Mouse (Mus musculus) CH12.LX (cell line): Measurements from ENCODE around the gene Nfe2l1. TPM values are rescaled to one million over a fixed set of nuclear protein-coding genes. Genes with fewer than 3 reads are reported as not detected.

Source experiments
- DNase-seq: peaks from one replicate; pipeline ENCODE4 v3.0.0-alpha.2; 2013; ENCODE audit errors: extremely low read depth
- H3K27ac ChIP-seq: 2 replicates; pipeline ENCODE4 v1.5.1; 2012; ENCODE audit warnings: low read depth, mild to moderate bottlenecking, control low read depth, moderate library complexity; ENCODE audit not compliant: insufficient read depth
- H3K27me3 ChIP-seq: replicated peaks from 2 replicates; pipeline ENCODE3; 2012; ENCODE audit warnings: inconsistent platforms
- H3K36me3 ChIP-seq, 2 experiments: replicated peaks in 1 of 2; 2 replicates each; pipeline versions ENCODE3 to v1.6.1; 2012; ENCODE audit warnings: inconsistent platforms in 1 of 2, low read length in 1 of 2, mild to moderate bottlenecking in 1 of 2, mixed read lengths in 1 of 2, moderate library complexity in 1 of 2; ENCODE audit not compliant: control insufficient read depth in 1 of 2, insufficient read depth in 1 of 2
- H3K4me1 ChIP-seq, 2 experiments: 2 replicates each; pipeline ENCODE4 v1.6.1; 2012; ENCODE audit warnings: inconsistent platforms in 1 of 2, moderate library complexity in 1 of 2; ENCODE audit not compliant: insufficient read depth in 2 of 2, control insufficient read depth in 1 of 2
- H3K4me2 ChIP-seq: 2 replicates; pipeline ENCODE4 v1.6.1; 2012; ENCODE audit warnings: low read depth, mild to moderate bottlenecking, control low read depth; ENCODE audit not compliant: poor library complexity, insufficient read depth, severe bottlenecking
- H3K4me3 ChIP-seq, 3 experiments: fragments of 150-350 bp in 1 of 3; sonication (generic) in 1 of 3; replicated peaks in 1 of 3; 2 replicates each; pipeline versions ENCODE3 to v1.5.1; 2011 to 2012; ENCODE audit warnings: low read depth in 2 of 3, low read length in 2 of 3, mild to moderate bottlenecking in 2 of 3, moderate library complexity in 2 of 3, control low read depth in 1 of 3, improper control_type of control experiment in 1 of 3, inconsistent platforms in 1 of 3, mixed read lengths in 1 of 3; ENCODE audit not compliant: poor library complexity in 1 of 3
- H3K79me2 ChIP-seq: replicated peaks from 2 replicates; pipeline ENCODE4 v1.6.1; 2012; ENCODE audit warnings: mild to moderate bottlenecking, moderate library complexity; ENCODE audit not compliant: control insufficient read depth, poor library complexity, insufficient read depth, severe bottlenecking; ENCODE audit errors: extremely low read depth
- H3K9ac ChIP-seq: 2 replicates; pipeline ENCODE4 v1.6.1; 2012; ENCODE audit warnings: low read depth, mild to moderate bottlenecking, control low read depth, moderate library complexity; ENCODE audit not compliant: insufficient read depth
- H3K9me3 ChIP-seq: replicated peaks from 2 replicates; pipeline ENCODE3; 2012; ENCODE audit warnings: low read length, inconsistent platforms, mixed read lengths
- CHD1 ChIP-seq: IDR thresholded peaks from 2 replicates; pipeline ENCODE4 v1.6.1; 2012; ENCODE audit warnings: low read depth, low read length, improper control_type of control experiment, inconsistent platforms
- ETS1 ChIP-seq: conservative IDR thresholded peaks from 2 replicates; pipeline ENCODE4 v1.6.1; 2012; ENCODE audit warnings: low read depth, mild to moderate bottlenecking, inconsistent platforms, low read length, improper control_type of control experiment, moderate library complexity
- GABPA ChIP-seq: IDR thresholded peaks from 2 replicates; pipeline ENCODE4 v1.6.1; 2012; ENCODE audit warnings: low read depth, low read length, improper control_type of control experiment, inconsistent platforms; ENCODE audit not compliant: insufficient replicate concordance
- MAZ ChIP-seq: IDR thresholded peaks from 2 replicates; pipeline ENCODE4 v1.6.1; 2012; ENCODE audit warnings: low read depth, mild to moderate bottlenecking, inconsistent platforms, low read length, improper control_type of control experiment, moderate library complexity
- POLR2A ChIP-seq: IDR thresholded peaks from 2 replicates; pipeline ENCODE4 v1.6.1; 2011; ENCODE audit warnings: low read depth, mild to moderate bottlenecking, improper control_type of control experiment, low read length
- RCOR1 ChIP-seq: conservative IDR thresholded peaks from 2 replicates; pipeline ENCODE4 v1.6.1; 2012; ENCODE audit warnings: low read depth, mild to moderate bottlenecking, inconsistent platforms, low read length, improper control_type of control experiment
- SIN3A ChIP-seq: IDR thresholded peaks from 2 replicates; pipeline ENCODE4 v1.6.1; 2012; ENCODE audit warnings: low read length, improper control_type of control experiment, inconsistent platforms
- SMC3 ChIP-seq: IDR thresholded peaks from 2 replicates; pipeline ENCODE4 v1.6.1; 2011; ENCODE audit warnings: low read depth, low read length, improper control_type of control experiment
- TCF12 ChIP-seq: IDR thresholded peaks from 2 replicates; pipeline ENCODE4 v1.6.1; 2014; ENCODE audit warnings: low read depth, mild to moderate bottlenecking, inconsistent platforms, low read length, improper control_type of control experiment
- UBTF ChIP-seq: IDR thresholded peaks from 2 replicates; pipeline ENCODE4 v1.6.1; 2012; ENCODE audit warnings: low read depth, mild to moderate bottlenecking, inconsistent platforms, low read length, improper control_type of control experiment, moderate library complexity
- USF1 ChIP-seq: IDR thresholded peaks from 2 replicates; pipeline ENCODE4 v1.6.1; 2014; ENCODE audit warnings: low read depth, mild to moderate bottlenecking, inconsistent platforms, low read length, improper control_type of control experiment
- USF2 ChIP-seq: conservative IDR thresholded peaks from 2 replicates; pipeline ENCODE4 v1.6.1; 2011; ENCODE audit warnings: low read depth, low read length, improper control_type of control experiment
- ZMIZ1 ChIP-seq: IDR thresholded peaks from 2 replicates; pipeline ENCODE4 v1.6.1; 2012; ENCODE audit warnings: low read depth, mild to moderate bottlenecking, inconsistent platforms, low read length, improper control_type of control experiment
- ZNF384 ChIP-seq: IDR thresholded peaks from 2 replicates; pipeline ENCODE4 v1.6.1; 2012; ENCODE audit warnings: low read depth, low read length, improper control_type of control experiment, inconsistent platforms
- dilution Hi-C: fragments of 300-500 bp; cut with MboI; formaldehyde crosslinking; loops from 2 replicates; pipeline ENCODE4 v1.14.3; 2020; ENCODE audit warnings: low sequenced_read_pairs; ENCODE audit not compliant: extremely low pct_unique_long_range_greater_than_20kb, extremely low pct_ligation_motif_present
- in situ Hi-C: fragments of 300-500 bp; cut with MboI; formaldehyde crosslinking; loops from 3 replicates; pipeline ENCODE4 v1.14.3; 2019; ENCODE audit warnings: low sequenced_read_pairs, low pct_ligation_motif_present, low pct_unique_long_range_greater_than_20kb, mixed read lengths
- polyA plus RNA-seq: library from polyadenylated mRNA; unstranded; fragments of >175 nt; gene quantifications from 2 replicates; pipeline ENCODE4 v1.2.1, GENCODE M21; 2012; ENCODE audit warnings: low read depth; ENCODE audit not compliant: insufficient read length
- total RNA-seq, 2 experiments: library from RNA; depleted of rRNA; stranded (reverse); fragments of 300-350 nt in 1 of 2; fragments of >200 nt in 1 of 2; gene quantifications; 2 replicates each; pipeline ENCODE4 v1.2.3; 2012 to 2014

The Nfe2l1 gene
- total and polyA plus RNA-seq, 3 experiments: 77.7 to 169 (median 145) TPM

- Histone ChIP-seq H3K9me3 (peaks cover 2% of the 10 kb centered on the region), H3K4me1 (peaks cover 20 to 37% of the 10 kb centered on the region in 2 experiments), H3K79me2 (peaks cover 37% of the 10 kb centered on the region), H3K36me3 (peaks cover 71 to 94% of the 10 kb centered on the region in 2 experiments), H3K4me2 (no peak overlapping the region), H3K27ac (no peak overlapping the region), H3K4me3 (no peak overlapping the region), H3K9ac (no peak overlapping the region), H3K27me3 (no peaks in the 10 kb centered on the region)
- dilution Hi-C loops: no loop called here
- TF ChIP-seq ZNF384 (peak; percentile 32), ZMIZ1 (peak; percentile 50; the same call in 1 of the 2 replicates), SMC3 (0 out of 2 replicates have a peak, but pooled peaks have one; percentile 3), RCOR1 (no peak), GABPA (no peak)
- in situ Hi-C loops: no loop called here
- DNase-seq: no peak
Observed at GRCm38 (mm10) chr11:96814443-96814842, 15.3 kb downstream of the Nfe2l1 start.

GRCm38 (mm10) chr11:96813920-96814319 is 15.8 kb downstream of the Nfe2l1 start:
- H3K9ac ChIP-seq: no peak overlapping the region
- H3K9me3 ChIP-seq: peaks cover 2% of the 10 kb centered on the region
- dilution Hi-C loops: no loop called here
- no peak overlapping the region for H3K4me2 ChIP-seq
- H3K27ac ChIP-seq: no peak overlapping the region
- in situ Hi-C loops: no loop called here
- no peak overlapping the region for H3K4me3 ChIP-seq
- DNase-seq: no peak
- peaks cover 15 to 32% of the 10 kb centered on the region in 2 experiments for H3K4me1 ChIP-seq
- no peak for TF ChIP-seq SIN3A
- TF ChIP-seq CHD1: no peak
- TF ChIP-seq SMC3: no peak
- no peak for TF ChIP-seq POLR2A
- no peak for TF ChIP-seq UBTF
- no peak for TF ChIP-seq USF2
- TF ChIP-seq GABPA: no peak
- TF ChIP-seq TCF12: no peak
- H3K27me3 ChIP-seq: no peaks in the 10 kb centered on the region
- peaks cover 32% of the 10 kb centered on the region for H3K79me2 ChIP-seq
- peaks cover 69 to 94% of the 10 kb centered on the region in 2 experiments for H3K36me3 ChIP-seq

- no peak overlapping the region for H3K4me2 ChIP-seq
- dilution Hi-C loops: no loop called here
- H3K79me2 ChIP-seq: peaks cover 27% of the 10 kb centered on the region
- no peaks in the 10 kb centered on the region for H3K27me3 ChIP-seq
- no peak overlapping the region for H3K4me3 ChIP-seq
- H3K9ac ChIP-seq: no peak overlapping the region
- peaks cover 12 to 27% of the 10 kb centered on the region in 2 experiments for H3K4me1 ChIP-seq
- peaks cover 69 to 94% of the 10 kb centered on the region in 2 experiments for H3K36me3 ChIP-seq
- no peak overlapping the region for H3K27ac ChIP-seq
- in situ Hi-C loops: no loop called here
- peaks cover 2% of the 10 kb centered on the region for H3K9me3 ChIP-seq
- TF ChIP-seq ETS1 (no peak), POLR2A (no peak), RCOR1 (no peak), USF1 (no peak), MAZ (no peak)
- no peak for DNase-seq
Observed at GRCm38 (mm10) chr11:96813455-96813854, 16.3 kb downstream of the Nfe2l1 start.
